Mouse (Mus musculus) stomach, postnatal 0 days (tissue): ENCODE data around the gene Gtf3c6.

Experiments
- CTCF ChIP-seq: IDR thresholded peaks from 2 replicates; pipeline ENCODE4 v1.5.1; 2016; ENCODE audit warnings: antibody characterized with exemption, low read depth, mild to moderate bottlenecking, moderate library complexity
- EP300 ChIP-seq: optimal IDR thresholded peaks from 2 replicates; pipeline ENCODE3; 2016; ENCODE audit warnings: antibody characterized with exemption

- TF ChIP-seq CTCF (no peak), EP300 (no peak)
These were observed 25.5 kb downstream of the Gtf3c6 start for GRCm38 (mm10) chr10:40232442-40232841.
